Mouse (Mus musculus): ENCODE measurements around the gene Tmem175.
A peak's percentile ranks its signal among the peaks of the same experiment; 100 is the strongest.
"Not testable (repeated sequence)": the region's sequence is repeated elsewhere in the genome, so short reads cannot be mapped to it uniquely, and the experiment has no call there.

The Tmem175 gene

DNA sequence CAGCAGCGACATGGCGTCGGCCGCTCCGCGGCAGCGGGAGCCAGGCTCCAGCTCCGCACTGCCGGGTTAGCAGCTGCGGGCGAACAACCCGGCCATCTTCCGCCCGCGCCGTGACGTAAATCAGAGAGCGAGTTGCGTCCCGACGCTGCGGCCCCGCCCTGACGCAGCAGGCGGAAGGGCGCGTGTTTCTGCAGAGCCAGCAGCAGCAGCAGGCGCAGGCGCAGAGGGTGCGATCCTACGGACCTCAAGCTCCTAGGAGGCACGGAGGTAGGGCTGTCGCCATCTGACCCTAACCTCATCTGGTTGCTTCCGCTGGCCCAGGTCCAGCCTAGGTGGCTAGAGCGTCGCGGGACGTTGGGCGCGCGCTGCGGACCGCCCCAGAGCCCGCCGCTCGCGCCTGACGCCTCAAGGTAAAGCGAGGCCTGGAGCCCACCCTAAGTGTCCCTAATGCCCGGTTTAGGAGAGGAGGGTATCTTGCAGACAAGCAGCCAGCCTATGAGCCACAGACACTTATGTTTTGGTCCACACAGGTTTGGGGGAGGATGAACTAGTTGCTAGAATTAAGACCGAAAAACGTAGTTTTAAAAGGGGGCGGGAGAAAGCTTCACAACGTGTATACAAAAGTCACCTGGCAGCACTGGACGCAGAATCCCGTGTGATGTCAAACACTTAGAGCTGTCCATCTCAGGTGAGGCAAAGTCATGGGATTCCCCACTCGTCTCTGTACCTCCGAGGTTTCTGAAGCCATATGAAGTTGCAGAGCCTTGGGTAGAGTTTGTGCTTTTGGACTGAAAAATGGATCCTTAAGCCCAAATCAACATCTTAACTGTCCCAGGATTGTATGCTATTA, at the start of gene Tmem175, which contains the start of gene Gak:
Tmem175 (plus strand) TSS at position 137 of the 850 bp plus-strand sequence.
Gak (minus strand) TSS at position 122 of the 850 bp plus-strand sequence.
- peak; percentile 86 for DNase-seq (ENCODE audit: low spot score)

DNA sequence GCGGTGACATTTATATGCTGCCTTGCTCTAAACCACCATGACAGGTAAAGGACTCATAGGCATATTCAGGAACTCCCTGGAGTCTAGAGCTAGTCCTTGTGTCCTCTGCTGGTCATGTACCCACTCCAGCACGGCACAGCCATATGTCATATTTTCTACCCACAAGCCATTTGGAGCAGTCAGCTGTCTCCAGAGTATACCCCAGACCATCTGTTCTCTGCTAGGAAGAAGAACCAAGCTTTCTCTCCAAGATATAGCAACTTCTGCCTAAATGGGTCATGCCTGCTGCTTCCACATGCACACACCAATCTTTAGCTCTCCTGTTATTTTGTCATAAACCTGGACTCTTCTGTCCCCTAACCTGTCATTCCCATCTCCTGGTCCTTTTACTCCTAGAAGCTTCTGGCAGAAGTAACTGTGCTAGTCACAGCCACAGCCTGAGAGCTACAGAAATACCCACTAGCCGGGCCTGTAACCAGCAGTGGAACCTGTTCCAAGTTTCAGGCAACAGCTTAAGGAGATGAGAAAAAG, 48.1 kb upstream of the Tmem175 start:
- no peak for DNase-seq (ENCODE audit: low spot score)

DNA sequence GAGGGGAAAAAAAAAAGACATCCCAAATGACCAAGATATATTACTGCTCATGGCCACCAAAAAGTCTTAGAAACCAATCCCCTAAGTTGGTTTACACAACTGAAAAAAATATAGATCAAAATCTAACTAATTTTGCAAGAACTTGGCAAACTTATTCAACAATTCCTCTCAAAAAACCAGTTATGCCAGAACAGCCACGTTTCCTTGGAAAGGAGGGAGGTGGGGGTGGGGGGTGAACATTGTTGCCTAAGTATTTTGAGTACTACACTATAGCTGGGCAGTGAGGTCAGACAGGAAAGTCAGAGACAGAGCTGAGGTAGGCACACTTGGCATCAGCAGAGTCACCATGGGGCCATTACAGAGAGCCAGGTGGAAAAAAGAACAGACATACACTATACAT, 29.6 kb upstream of the Tmem175 start:
- DNase-seq (ENCODE audit: low spot score), result no peak

DNA sequence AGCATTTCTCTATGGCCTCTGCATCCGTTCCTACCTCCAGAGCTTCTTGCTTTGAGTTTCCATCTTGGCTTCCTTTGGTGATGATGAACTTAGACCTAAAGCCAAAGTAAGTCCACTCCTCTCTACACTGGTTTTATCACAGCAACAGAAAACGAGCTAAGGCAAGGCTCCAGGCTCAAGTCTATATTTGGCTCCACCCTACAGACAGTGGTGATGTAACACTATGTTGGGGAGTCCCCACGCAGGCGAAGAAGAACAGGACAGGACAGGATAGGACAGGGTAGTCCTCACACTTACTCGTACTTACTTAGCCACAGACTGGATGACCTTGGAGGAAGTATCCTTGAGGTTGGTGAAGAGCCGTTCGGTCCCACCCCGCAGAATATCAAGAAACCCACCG, 27.0 kb upstream of the Tmem175 start:
- no peak for DNase-seq (ENCODE audit: low spot score)

DNA sequence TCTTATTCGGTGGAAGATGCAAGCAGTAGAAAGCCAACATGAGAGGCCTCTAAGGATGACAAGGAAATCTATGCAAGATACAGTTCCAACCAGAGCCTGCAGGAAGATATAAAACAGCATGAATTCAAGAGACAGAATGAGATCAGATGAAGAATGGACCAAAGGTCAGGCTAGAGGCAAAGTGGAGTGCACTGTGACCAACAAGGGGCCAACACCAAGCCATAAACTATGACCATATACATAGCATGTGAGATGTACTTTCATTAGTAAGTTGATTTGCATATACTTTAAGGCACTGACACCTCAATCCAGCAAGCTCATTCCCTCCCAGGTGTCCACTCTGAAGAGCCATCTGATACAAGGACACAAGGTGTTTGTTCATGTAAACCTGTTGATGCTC, 19.1 kb upstream of the Tmem175 start:
- DNase-seq (ENCODE audit: low spot score), result no peak

DNA sequence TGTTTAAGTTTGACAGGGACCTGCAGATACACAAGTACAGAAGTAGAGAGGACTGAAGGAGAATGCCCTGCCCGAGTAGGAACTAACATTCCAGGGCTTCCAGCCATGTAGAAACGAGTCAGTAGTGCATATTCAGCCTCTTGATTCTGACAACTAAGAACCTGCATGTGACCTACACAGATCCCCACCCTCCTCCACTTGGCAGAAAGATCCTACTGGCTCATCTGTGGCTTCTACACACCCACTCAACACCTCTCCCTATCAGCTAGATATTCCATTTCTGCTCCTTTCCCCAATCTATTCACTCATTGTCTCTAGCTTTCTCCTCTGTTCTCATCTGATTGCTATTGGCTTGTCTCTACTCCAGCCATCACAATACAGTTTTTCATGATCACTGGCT, 7.7 kb upstream of the Tmem175 start:
- DNase-seq (ENCODE audit: low spot score), result no peak

DNA sequence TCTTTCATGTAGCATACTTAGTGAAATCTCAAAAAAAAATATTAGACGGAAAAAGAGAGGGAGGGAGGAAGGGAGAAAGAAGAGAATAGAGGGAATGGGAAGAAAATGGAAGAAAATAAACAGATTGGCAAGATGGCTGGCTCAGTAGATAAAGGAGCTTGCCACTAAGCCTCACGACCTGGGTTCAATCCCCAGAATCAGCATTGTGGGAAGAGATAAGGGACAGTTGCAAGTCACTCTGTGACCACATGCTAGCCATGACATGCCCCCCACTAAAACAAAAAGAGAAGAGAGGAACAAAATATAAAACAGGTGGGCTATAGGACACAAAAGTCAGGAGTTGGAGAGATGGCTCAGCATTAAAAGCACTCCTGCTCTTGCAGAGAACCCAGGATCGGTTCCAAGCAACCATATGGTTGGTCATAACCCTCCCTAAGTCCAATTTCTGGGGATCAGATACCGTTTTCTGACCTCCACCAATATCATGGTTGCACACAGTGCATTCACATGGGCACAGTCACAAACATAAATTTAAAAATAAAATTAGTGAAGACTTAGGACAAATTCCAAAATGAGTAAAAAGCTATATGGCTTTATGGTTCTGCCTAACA, 3.4 kb upstream of the Tmem175 start:
- no peak for DNase-seq (ENCODE audit: low spot score)

DNA sequence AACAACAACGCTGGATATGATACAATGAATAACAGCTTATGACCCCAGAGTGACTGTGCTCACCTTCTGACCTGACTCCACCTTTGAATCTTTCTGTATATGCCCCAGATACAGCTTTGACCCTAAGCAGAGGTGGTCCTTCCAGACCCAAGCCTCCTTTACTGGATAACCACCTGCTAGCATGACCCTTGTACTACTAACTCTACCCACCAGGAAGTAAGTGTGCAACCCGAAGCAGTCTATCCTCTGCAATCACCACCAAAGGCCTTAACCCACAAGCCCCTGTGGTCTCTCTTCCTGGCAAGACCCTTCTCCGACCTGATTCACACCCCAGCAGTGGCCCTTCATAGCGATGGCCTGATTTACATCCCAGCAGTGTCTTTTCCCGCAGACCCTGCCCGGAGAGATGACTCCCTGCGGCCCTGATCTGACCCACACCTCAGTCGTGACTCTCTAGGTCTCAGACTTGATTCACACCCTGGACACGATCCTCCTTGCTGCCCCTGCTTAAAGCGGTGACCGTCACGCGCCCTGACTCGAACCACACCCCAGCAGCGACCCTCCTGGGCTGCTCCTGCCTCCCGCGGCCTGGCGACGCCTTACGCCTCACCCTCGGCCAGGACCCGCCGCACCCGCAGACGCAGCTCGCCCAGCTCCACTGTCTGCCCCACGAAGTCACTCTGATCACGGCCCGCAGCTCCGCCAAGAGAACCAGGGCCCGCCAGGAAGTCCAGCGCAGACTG, 508 bp upstream of the Tmem175 start:
- no peak for DNase-seq (ENCODE audit: low spot score)

DNA sequence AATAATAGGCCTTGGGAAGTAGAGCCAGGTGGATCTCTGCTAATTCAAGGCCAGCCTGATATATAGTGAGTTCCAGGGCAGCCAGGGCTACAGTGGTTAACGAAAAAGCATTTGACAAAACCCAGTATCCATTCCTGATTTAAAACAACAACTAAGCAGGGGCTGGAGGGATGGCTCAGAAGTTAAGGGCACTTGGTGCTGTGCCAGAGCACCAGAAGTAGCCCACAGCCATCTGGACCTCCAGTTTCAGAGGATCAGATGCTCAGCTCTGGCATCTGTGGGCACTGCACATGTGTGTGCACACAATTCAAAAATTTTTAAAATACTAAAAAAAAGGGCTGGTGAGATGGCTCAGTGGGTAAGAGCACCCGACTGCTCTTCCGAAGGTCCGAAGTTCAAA, 4.1 kb downstream of the Tmem175 start:
- no peak for DNase-seq (ENCODE audit: low spot score)

DNA sequence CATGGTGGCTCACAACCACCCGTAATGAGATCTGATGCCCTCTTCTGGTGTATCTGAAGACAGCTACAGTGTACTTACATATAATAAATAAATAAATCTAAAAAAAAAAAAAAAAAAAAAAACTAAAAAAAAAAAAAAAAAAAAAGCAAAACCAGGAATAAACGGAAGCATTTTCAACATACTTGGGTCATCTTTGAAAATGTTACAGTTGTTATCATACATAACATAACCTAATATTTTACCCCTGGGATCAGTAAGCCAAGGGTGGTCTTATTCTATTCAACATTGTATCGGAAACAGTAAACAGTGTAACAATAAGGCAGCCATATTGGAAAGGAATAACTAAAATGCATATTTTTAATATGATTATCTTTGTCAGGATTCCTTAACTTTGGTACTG, 4.5 kb downstream of the Tmem175 start:
- not testable (repeated sequence) for DNase-seq (ENCODE audit: low spot score)

DNA sequence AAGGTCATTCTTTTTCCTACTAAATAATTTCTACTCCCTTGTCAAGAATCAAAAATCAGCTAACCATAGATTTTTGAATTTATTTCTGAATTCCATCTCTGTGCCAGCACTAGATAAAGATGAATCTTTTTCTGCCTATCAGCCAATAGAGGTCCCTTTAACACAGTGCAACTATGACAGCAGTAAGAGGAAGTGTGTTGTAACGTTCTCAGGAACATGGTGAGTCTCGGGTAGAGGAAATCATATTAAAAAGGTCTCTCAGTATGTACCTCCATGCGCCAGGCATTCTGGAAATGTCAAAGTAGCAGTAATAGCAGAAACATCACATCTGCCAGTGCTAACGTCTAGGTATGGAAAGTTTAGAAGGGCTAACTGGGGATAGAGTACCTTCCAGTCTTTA, 6.6 kb downstream of the Tmem175 start:
- no peak for DNase-seq (ENCODE audit: low spot score)

DNA sequence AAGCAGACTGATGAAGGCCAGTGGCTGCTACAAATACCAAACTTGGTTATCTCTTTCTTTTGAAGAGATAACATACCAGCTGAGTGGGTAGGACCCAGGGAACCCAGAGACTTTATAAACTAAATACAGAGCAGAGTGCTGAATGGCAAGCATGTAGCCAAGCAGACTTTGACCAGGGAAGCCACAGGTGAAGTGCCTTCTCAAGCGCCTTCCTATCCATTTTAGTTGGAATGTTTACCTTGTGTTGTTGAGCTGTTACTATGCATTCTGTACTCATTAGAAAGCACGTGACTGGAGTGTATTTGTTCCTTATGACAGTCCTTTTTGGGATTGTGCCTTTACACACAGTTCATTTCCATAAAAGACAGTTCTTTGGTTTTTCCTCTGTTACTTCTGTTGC, 14.1 kb downstream of the Tmem175 start:
- DNase-seq (ENCODE audit: low spot score), result no peak

DNA sequence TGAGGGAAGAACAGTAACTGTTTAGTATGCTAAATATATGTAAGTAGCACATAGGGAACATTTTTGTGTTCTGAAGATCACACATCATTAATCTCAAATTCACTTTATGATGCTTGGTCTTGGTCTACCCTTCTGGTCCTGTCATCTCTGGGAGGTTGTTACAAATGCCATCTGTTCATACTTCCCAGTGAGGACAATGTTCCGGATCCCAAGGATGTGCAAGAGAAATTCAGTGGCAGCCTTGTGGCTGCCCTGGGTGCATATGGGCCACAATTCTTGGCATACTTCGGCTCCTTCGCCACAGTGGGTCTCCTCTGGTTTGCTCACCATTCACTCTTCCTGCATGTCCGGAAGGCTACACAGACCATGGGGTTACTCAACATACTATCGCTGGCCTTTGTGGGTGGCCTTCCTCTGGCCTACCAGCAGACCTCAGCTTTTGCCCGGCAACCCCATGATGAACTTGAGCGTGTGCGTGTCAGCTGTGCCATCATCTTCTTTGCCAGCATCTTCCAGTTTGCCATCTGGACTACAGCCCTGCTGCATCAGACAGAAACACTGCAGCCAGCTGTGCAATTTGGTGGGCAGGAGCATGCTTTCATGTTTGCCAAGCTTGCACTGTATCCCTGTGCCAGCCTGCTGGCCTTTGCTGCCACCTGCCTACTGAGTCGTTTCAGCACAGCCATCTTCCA, 16.2 kb downstream of the Tmem175 start:
- no peak for DNase-seq (ENCODE audit: low spot score)

DNA sequence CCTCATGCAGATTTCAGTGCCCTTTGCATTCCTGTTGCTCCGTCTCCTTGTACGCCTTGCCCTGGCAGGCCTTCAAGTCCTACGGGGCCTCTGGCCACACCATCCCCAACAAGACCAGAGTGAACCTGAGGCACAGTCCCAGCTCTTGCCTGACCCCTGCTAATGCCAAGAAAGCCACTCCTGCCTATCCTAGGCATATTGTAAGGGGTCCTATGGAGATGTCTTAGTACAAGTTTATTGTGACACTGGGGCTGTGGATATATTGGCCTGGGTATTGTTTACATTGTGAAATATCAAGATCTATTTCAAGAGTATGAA, 16.7 kb downstream of the Tmem175 start:
- no peak for DNase-seq (ENCODE audit: low spot score)

DNA sequence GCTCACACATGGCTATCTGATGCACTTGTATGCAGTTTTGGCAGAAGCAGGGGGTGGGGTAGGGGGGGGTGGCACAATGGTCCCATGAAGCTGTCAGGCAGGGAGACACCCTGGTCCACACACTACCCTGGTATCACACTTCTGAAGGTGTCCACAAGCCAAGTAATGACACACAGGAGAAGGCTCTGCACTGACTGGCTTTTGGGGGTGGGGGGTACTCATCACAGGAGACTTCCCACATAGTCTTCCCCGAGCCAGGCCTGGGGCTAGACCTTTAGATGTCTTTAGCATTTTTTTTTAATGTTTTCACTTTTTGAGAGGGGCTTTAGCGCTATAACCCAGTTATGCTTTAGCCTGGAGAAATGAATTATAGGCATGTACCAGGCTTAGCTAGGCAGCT, 17.7 kb downstream of the Tmem175 start:
- DNase-seq (ENCODE audit: low spot score), result no peak

DNA sequence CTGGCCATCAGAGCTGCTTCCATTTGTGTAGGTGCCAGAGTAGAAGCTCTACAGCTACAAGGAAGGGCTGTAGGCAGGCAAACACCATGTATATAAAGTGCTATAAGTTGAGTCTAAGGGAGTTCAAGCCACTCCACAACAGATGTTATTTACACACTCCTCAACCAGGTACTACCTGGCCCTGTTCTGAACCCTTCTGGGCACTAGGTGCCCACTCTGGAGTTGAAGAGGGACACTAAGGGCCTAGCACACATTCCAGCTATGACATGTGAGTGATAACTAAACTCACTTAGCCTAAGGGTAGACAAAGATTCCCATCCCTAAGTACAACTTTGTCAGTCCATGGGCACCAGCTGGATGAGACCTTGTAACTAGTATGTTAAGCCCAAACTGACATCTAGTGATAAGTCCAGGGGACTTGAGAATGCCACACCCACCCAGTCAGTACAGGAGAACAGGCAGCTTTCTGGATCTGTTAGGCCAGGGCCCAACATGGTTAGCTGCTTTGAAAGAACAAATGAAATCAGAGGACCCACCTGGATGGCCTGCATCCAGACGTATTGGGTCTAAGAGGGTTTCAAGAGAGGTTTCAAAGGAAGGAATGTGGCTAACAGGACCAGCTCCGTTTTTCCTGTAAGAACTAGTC, 18.4 kb downstream of the Tmem175 start:
- DNase-seq (ENCODE audit: low spot score), result no peak

DNA sequence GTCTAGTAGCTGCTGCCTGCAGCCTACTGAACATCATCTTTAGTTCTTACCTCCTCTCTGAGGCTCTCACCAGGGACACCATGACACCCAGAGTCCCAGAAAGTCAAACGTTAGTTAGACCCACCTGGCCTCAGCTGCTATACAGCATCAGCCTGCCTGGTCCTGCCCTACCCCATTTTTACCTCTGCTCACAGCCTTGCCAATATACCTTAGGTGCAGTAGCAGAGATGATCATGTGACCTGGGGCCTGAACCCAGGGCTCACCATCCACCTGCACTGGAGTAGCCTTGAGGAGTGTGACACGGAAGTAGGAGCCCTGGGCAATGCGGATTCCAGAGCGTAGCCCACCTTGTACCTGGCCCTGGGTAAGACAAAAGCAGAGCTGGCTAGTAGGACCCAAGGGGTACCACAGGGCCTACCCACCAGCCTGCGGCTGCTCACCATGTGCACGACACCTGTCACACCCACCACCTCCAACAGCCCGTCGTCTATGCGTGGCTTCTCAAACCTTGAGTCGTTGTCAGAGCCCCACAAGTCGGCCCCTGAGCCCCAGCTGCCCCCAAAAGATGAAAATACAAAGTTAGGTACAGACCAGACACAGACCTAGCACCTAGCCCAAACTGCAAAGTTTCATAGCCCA, 19.5 kb downstream of the Tmem175 start:
- no peak for DNase-seq (ENCODE audit: low spot score)

DNA sequence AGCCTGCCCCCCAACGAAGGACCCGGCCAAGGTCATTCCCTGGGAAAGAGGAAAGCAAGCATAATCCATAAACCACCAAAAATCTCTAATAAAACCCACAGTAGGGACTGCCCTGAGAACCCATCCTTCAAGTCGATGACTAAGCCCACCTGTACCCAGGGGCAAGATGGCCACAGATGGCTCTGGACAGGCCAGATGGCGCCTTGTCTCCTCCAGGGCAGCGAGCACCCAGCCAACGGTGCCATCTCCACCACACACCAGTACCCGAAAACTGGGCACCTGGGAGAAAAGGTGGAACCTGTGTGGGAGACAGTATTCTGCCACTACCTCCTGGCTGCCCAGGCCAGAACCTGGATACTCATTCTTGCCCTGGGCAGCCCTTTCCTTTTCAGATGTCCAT, 20.8 kb downstream of the Tmem175 start:
- DNase-seq (ENCODE audit: low spot score), result no peak

DNA sequence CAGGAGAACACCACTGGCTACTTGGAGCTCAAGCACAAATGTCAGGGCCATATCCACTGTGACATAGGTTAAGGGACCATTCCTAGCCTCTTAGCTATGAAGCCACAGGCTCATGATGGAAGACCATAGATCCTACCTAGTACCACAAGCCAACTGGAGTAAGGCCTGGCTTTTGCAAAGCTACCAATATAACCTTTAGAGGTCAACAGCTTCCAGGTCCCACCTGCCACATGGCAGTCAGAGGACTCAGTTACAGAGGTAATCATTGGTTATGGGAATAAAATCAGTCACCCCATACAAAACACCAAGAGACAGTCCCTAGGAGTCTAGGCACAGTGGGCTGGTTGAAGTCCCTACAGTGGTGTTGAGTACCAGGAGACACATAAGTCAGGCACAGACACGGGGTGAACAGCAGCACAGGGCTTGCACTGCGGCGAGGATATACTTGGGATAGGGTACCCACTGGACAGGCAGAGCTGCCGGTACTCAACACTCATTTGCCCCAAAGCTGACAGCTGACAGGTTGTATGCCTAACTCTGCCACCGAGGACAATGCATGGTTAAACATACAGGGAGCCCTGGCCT, 21.7 kb downstream of the Tmem175 start:
- no peak for DNase-seq (ENCODE audit: low spot score)

DNA sequence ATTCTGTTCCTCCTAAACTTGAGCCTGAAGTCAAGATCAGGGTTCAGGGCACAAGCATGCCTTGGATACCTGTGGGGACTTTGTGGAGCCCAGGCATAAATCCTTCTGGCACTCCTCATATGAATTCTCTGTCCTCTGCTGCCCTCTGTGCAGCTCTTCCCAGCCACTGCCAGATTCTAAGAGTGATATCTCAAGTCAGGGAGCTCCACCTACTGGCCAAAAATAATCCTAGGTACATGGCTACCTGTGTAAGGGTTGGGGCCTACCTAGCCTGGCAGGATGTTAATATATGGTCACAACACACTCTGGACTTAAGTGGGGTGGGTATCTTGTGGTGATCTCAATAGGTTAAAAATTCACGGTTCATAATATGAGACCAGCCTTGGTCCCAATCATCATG, 22.3 kb downstream of the Tmem175 start:
- DNase-seq (ENCODE audit: low spot score), result no peak

DNA sequence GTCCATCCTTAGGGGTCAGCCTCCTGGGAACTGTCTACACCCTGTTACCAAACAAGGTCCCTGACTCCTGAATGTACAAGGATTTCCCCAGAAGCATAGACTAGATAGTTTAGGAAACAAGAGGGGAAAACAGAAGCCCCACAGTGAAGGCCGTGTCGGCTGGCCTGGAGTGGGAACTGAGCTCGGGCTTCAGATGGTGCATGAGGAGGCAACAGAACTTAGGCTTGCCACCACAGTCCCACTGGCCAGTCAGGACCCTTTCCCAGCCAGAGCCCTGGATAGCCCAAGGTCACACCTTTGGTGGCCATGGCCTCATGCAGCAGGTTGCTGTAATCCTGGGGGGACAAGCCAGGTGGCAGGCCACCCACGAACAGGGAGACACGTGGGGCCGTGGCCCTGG, 23.8 kb downstream of the Tmem175 start:
- no peak for DNase-seq (ENCODE audit: low spot score)
